Mouse (Mus musculus): ENCODE results near the gene Hectd4. TPM values are rescaled to one million over a fixed set of nuclear protein-coding genes. Genes with fewer than 3 reads are reported as not detected.
A peak's percentile ranks its signal among the peaks of the same experiment; 100 is the strongest.
"Not testable (repeated sequence)": the region's sequence is repeated elsewhere in the genome, so short reads cannot be mapped to it uniquely, and the experiment has no call there.

The Hectd4 gene
- polyA plus RNA-seq, 1 experiment from 2014 or later: 18.1 TPM

- H3K9me3 ChIP-seq: no peaks in the 10 kb centered on the region
- 89% methylated on average over 9 of the region's 9 CpGs for WGBS
- no peak overlapping the region for H3K9ac ChIP-seq (replicated peaks)
- no peak overlapping the region for H3K4me2 ChIP-seq (replicated peaks)
- H3K36me3 ChIP-seq: peaks cover 78% of the 10 kb centered on the region
- no peak overlapping the region for H3K27ac ChIP-seq (replicated peaks)
- H3K4me1 ChIP-seq: peaks cover 26% of the 10 kb centered on the region
- H3K27me3 ChIP-seq: no peaks in the 10 kb centered on the region
- no peak for ATAC-seq (replicated peaks)
- no peak overlapping the region for H3K4me3 ChIP-seq
These were observed 10.0 kb upstream of the Hectd4 start for GRCm38 (mm10) chr5:121209755-121210600.

GRCm38 (mm10) chr5:121210601-121210924, 9.5 kb upstream of the Hectd4 start:
- H3K9ac ChIP-seq (replicated peaks): no peak overlapping the region
- H3K4me3 ChIP-seq: no peak overlapping the region
- H3K4me2 ChIP-seq (replicated peaks): no peak overlapping the region
- no peak for ATAC-seq (replicated peaks)
- no peak overlapping the region for H3K27ac ChIP-seq (replicated peaks)
- H3K9me3 ChIP-seq: no peaks in the 10 kb centered on the region
- H3K27me3 ChIP-seq: no peaks in the 10 kb centered on the region
- WGBS: 93% methylated on average over 1 of the region's 1 CpGs
- H3K4me1 ChIP-seq: peaks cover 20% of the 10 kb centered on the region
- H3K36me3 ChIP-seq: peaks cover 76% of the 10 kb centered on the region

DNA sequence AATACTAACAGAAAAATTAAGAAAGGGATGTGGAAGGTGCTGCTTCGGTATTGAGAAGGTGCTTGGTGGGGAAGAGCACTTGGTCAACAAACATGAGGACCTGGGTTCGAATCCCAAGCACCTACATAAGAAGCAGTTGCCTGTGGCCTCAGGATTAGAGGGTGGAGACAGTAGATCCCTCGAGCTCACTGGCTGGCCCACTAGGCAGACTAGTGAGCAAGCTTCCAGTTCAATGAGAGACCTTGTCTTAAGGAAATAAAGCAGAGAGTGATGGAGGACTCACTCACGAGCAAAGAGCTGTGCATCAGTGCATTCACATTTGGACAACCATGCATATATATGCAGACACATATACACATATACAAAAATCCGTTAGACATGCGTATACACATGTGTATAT, 7.9 kb upstream of the Hectd4 start:
- ATAC-seq (replicated peaks): no peak
- Histone ChIP-seq H3K27ac (replicated peaks) (no peak overlapping the region), H3K4me3 (no peak overlapping the region), H3K9me3 (no peaks in the 10 kb centered on the region), H3K9ac (replicated peaks) (no peak overlapping the region), H3K4me1 (peaks cover 5% of the 10 kb centered on the region), H3K36me3 (peaks cover 61% of the 10 kb centered on the region), H3K4me2 (replicated peaks) (no peak overlapping the region), H3K27me3 (no peaks in the 10 kb centered on the region)
- WGBS: 94% methylated on average over 6 of the region's 6 CpGs

DNA sequence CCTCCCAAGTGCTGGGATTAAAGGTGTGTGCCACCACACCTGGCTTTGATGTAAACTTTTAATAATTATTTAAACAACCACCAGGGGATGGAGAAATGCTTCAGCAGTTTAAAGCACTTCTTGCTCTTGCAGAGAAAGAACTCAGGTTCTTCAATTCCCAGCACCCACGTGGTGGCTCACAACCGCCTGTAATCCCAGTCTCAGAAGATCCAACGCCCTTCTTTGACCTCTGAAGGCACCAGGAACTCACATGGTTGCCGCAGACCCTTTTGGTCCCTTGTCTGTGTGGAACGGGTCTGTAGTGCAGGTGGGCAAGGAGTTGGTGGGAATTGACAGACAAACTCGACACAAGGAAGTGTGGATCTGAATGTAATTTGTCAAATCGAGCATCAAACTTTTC, 5.3 kb upstream of the Hectd4 start:
- Histone ChIP-seq H3K9ac (replicated peaks) (no peak overlapping the region), H3K27ac (replicated peaks) (no peak overlapping the region), H3K27me3 (no peaks in the 10 kb centered on the region), H3K4me3 (no peak overlapping the region), H3K4me1 (0 out of 2 replicates have a peak, but pooled peaks cover 2% of the 10 kb centered on the region), H3K4me2 (replicated peaks) (no peak overlapping the region), H3K36me3 (peaks cover 35% of the 10 kb centered on the region), H3K9me3 (no peaks in the 10 kb centered on the region)
- 64% methylated on average over 7 of the region's 7 CpGs for WGBS
- no peak for ATAC-seq (replicated peaks)

DNA sequence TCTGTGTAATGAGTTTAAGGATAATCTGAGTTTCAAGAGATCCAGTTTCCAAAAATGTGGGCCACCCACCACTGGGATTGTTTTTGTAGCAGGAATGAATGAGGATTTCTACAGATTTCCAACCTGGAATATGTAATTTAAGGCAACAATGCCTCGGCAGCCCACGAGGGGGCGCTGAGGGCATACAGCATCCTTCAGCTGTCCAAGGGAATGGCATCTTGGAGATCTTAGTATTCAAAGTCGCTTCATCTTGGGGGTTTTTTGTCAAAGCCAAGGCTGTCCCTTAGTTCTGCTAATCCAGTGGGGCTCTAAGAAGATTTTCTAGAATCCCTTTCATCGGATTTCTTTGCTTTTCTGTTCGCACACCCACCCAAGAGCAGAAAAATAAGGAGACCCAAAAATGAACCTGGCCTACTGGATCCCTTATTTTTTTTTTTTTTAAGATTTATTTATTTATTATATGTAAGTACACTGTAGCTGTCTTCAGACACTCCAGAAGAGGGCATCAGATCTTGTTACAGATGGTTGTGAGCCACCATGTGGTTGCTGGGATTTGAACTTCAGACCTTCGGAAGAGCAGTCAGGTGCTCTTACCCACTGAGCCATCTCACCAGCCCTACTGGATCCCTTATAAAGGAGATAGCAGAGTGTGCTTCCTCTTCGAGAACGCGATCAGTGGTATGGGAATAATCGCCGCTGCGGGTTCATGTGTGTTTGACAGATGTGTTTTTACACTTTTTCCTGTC, 4.5 kb upstream of the Hectd4 start:
- Histone ChIP-seq H3K9ac (replicated peaks) (no peak overlapping the region), H3K4me3 (no peak overlapping the region), H3K4me1 (peaks cover 5% of the 10 kb centered on the region; the same call in 1 of the 2 replicates), H3K36me3 (peaks cover 28% of the 10 kb centered on the region), H3K4me2 (replicated peaks) (no peak overlapping the region), H3K27me3 (no peaks in the 10 kb centered on the region), H3K27ac (replicated peaks) (no peak overlapping the region), H3K9me3 (no peaks in the 10 kb centered on the region)
- 50% methylated on average over 13 of the region's 13 CpGs for WGBS
- no peak for ATAC-seq (replicated peaks)

DNA sequence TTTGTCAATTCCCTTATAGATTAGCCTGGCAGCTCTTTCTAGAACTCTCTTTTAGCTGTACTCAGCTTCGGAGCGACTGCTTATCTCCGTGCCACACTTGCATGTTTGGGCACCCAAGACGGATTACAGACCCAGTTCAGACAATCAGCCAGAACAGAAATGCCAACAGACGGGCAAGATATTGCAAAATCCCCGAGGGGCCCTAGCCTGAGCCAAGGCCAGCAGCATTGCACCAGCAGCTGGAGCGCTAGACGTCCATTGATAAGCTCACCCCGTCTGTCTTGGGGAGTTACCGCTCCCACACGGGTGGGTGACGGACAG, 3.9 kb upstream of the Hectd4 start:
- H3K27me3 ChIP-seq: no peaks in the 10 kb centered on the region
- H3K27ac ChIP-seq (replicated peaks): no peak overlapping the region
- 72% methylated on average over 12 of the region's 12 CpGs for WGBS
- peaks cover 23% of the 10 kb centered on the region for H3K36me3 ChIP-seq
- peaks cover 5% of the 10 kb centered on the region; the same call in 1 of the 2 replicates for H3K4me1 ChIP-seq
- ATAC-seq (replicated peaks): no peak
- H3K4me2 ChIP-seq (replicated peaks): no peak overlapping the region
- no peak overlapping the region for H3K4me3 ChIP-seq
- no peaks in the 10 kb centered on the region for H3K9me3 ChIP-seq
- H3K9ac ChIP-seq (replicated peaks): no peak overlapping the region

DNA sequence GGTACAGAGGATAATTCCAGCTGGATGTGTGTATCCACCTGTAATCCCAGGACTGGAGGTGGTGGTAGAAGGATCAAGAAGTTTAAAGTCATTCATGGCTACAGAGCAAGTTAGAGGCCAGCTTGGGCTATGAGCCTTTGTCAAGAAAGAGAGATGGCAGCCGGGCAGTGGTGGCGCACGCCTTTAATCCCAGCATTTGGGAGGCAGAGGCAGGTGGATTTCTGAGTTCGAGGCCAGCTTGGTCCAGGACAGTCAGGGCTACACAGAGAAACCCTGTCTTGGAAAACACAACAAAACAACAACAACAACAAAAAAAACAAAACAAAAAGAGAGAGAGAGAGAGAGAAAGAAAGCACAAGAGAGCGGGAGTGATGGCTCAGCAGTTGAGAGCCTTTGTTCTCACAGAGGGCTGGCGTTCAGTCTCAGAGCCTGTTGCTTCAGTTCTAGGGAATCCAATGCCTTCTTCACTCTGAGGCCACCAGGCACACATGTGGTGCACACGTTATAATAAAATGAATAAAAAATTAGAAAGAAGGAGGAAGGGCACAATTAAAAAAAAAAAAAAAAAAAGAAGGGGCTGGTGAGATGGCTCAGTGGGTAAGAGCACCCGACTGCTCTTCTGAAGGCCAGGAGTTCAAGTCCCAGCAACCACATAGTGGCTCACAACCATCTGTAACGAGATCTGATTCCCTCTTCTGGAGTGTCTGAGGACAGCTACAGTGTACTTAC, 3.3 kb upstream of the Hectd4 start:
- WGBS: 82% methylated on average over 9 of the region's 9 CpGs
- H3K4me2 ChIP-seq (replicated peaks); H3K27me3 ChIP-seq; H3K9me3 ChIP-seq; ATAC-seq (replicated peaks); H3K27ac ChIP-seq (replicated peaks); H3K9ac ChIP-seq (replicated peaks); H3K4me3 ChIP-seq: not testable (repeated sequence)
- peaks cover 10% of the 10 kb centered on the region for H3K4me1 ChIP-seq
- H3K36me3 ChIP-seq: peaks cover 16% of the 10 kb centered on the region

GRCm38 (mm10) chr5:121217313-121217634, 2.7 kb upstream of the Hectd4 start:
- H3K4me3 ChIP-seq: no peak overlapping the region
- H3K4me1 ChIP-seq: peaks cover 15% of the 10 kb centered on the region
- H3K9me3 ChIP-seq: no peaks in the 10 kb centered on the region
- H3K4me2 ChIP-seq (replicated peaks): no peak overlapping the region
- no peaks in the 10 kb centered on the region for H3K27me3 ChIP-seq
- 95% methylated on average over 2 of the region's 2 CpGs for WGBS
- peaks cover 11% of the 10 kb centered on the region for H3K36me3 ChIP-seq
- H3K27ac ChIP-seq (replicated peaks): no peak overlapping the region
- no peak for ATAC-seq (replicated peaks)
- no peak overlapping the region for H3K9ac ChIP-seq (replicated peaks)

DNA sequence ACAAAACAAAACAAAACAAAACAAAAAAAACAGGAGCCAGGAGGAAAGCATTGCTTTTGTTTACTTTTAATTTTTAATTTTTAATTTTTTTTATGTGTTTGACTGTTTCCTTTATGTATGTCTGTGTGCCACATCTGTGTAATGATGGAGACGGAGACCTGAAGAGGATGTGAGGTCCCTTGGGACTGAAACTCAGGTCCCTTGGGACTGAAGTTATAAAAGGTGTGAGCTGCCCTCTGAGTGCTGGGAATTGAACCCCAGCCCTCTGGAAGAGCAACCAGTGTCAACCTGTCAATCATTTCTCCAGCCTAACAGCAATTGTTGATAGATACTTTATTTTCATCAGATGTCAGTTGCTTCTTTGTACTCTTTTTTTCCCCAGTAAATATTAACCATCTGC, 829 bp upstream of the Hectd4 start:
- H3K4me3 ChIP-seq: no peak overlapping the region
- no peaks in the 10 kb centered on the region for H3K36me3 ChIP-seq
- no peak for ATAC-seq (replicated peaks)
- peaks cover 23% of the 10 kb centered on the region for H3K4me1 ChIP-seq
- no peak overlapping the region for H3K27ac ChIP-seq (replicated peaks)
- no peak overlapping the region for H3K9ac ChIP-seq (replicated peaks)
- 91% methylated on average over 1 of the region's 1 CpGs for WGBS
- no peak overlapping the region for H3K4me2 ChIP-seq (replicated peaks)
- H3K27me3 ChIP-seq: no peaks in the 10 kb centered on the region
- no peaks in the 10 kb centered on the region for H3K9me3 ChIP-seq

GRCm38 (mm10) chr5:121220732-121221301, 798 bp downstream of the Hectd4 start:
- ATAC-seq (replicated peaks): peak; percentile 48
- Histone ChIP-seq H3K27me3 (no peaks in the 10 kb centered on the region), H3K36me3 (no peaks in the 10 kb centered on the region), H3K9ac (replicated peaks) (peak overlapping the region; percentile 95), H3K4me3 (peak overlapping the region; percentile 99), H3K9me3 (no peaks in the 10 kb centered on the region), H3K4me2 (replicated peaks) (peak overlapping the region; percentile 84), H3K27ac (replicated peaks) (peak overlapping the region; percentile 96), H3K4me1 (peaks cover 27% of the 10 kb centered on the region)
- under 1% methylated on average over 37 of the region's 38 CpGs for WGBS

GRCm38 (mm10) chr5:121221328-121221850, 1.4 kb downstream of the Hectd4 start:
- peak overlapping the region; percentile 99 for H3K4me3 ChIP-seq

DNA sequence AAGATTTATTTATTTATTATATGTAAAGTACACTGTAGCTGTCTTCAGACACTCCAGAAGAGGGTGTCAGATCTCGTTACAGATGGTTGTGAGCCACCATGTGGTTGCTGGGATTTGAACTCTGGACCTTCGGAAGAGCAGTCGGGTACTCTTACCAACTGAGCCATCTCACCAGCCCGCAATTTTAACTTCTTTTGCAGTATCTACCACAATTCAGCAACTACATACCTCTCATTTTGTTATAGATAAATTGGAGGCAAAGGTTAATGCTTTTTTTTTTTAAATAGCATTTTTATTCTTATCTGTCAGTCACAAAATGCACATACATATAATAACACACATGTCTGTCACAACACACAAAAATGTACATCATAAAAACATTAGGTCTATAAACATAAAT, 4.0 kb downstream of the Hectd4 start:
- not testable (repeated sequence) for H3K4me2 ChIP-seq (replicated peaks); H3K27me3 ChIP-seq; H3K36me3 ChIP-seq; H3K9me3 ChIP-seq; H3K4me3 ChIP-seq; H3K9ac ChIP-seq (replicated peaks); ATAC-seq (replicated peaks); H3K27ac ChIP-seq (replicated peaks)
- H3K4me1 ChIP-seq: peaks cover 34% of the 10 kb centered on the region
- 89% methylated on average over 4 of the region's 4 CpGs for WGBS

More at GRCm38 (mm10) chr5:121221328-121221850, 1.4 kb downstream of the Hectd4 start:
- no peaks in the 10 kb centered on the region for H3K36me3 ChIP-seq
- peaks cover 29% of the 10 kb centered on the region for H3K4me1 ChIP-seq
- H3K9me3 ChIP-seq: no peaks in the 10 kb centered on the region
- H3K27ac ChIP-seq (replicated peaks): peak overlapping the region; percentile 96
- peak overlapping the region; percentile 95 for H3K9ac ChIP-seq (replicated peaks)
- ATAC-seq (replicated peaks): 0 out of 2 replicates have a peak, but pooled peaks have one; percentile 5
- no peaks in the 10 kb centered on the region for H3K27me3 ChIP-seq
- peak overlapping the region; percentile 84 for H3K4me2 ChIP-seq (replicated peaks)
- WGBS: 3% methylated on average over 23 of the region's 23 CpGs

All from forebrain, embryonic 15.5 days (tissue).